Mouse (Mus musculus) cerebellum, postnatal 10 days (tissue): ENCODE results near the gene Gm21095.
"Not testable (repeated sequence)": the region's sequence is repeated elsewhere in the genome, so short reads cannot be mapped to it uniquely, and the experiment has no call there.

ENCODE experiments used
- DNase-seq, 2 experiments: peaks; one replicate each; pipeline ENCODE4 v3.0.0; 2021; ENCODE audit warnings: mixed read lengths in 2 of 2

The Gm21095 gene

GRCm38 (mm10) chrY:84096979-84097378, at the start of gene Gm21095:
Gm21095 (plus strand) TSS chrY:84097279.
- not testable (repeated sequence) for DNase-seq
